Mouse (Mus musculus) cerebellum, adult 9-10 months (tissue): Measurements from ENCODE around the gene Trabd.

Experiments used
- DNase-seq: peaks from one replicate; pipeline ENCODE4 v3.0.0; 2022

Trabd gene

GRCm38 (mm10) chr15:89128382-89129350, 53.7 kb downstream of the Trabd start, which contains the start of gene Hdac10:
TSS of gene Hdac10 (minus strand) at chr15:89128700.
- peak; percentile 96 for DNase-seq

GRCm38 (mm10) chr15:89130245-89130644, 55.3 kb downstream of the Trabd start:
- no peak for DNase-seq

GRCm38 (mm10) chr15:89131316-89131715, 56.4 kb downstream of the Trabd start:
- DNase-seq, result no peak
